Mouse (Mus musculus): ENCODE results near the gene Armc2. TPM values are rescaled to one million over a fixed set of nuclear protein-coding genes. Genes with fewer than 3 reads are reported as not detected.

Gene Armc2
- polyA plus RNA-seq, 1 experiment from 2014 or later: 7.1 TPM

GRCm38 (mm10) chr10:42005259-42005658 is 13.0 kb downstream of the Armc2 start:
- no peak overlapping the region for H3K4me3 ChIP-seq
- no peaks in the 10 kb centered on the region for H3K9me3 ChIP-seq
- no peak overlapping the region for H3K27ac ChIP-seq
- ATAC-seq (ENCODE audit: low FRiP score): no peak
- 82% methylated on average over 3 of the region's 3 CpGs for WGBS
- H3K36me3 ChIP-seq: no peaks in the 10 kb centered on the region; the same call in 1 of the 2 replicates
- no peaks in the 10 kb centered on the region for H3K4me1 ChIP-seq (replicated peaks)
- H3K9ac ChIP-seq: no peak overlapping the region
- H3K4me2 ChIP-seq: no peak overlapping the region
- H3K27me3 ChIP-seq: no peaks in the 10 kb centered on the region

- H3K27ac ChIP-seq: no peak overlapping the region
- WGBS: 75% methylated on average over 7 of the region's 7 CpGs
- no peak overlapping the region for H3K4me3 ChIP-seq
- no peaks in the 10 kb centered on the region for H3K27me3 ChIP-seq
- no peak overlapping the region for H3K9ac ChIP-seq
- no peaks in the 10 kb centered on the region for H3K4me1 ChIP-seq (replicated peaks)
- no peaks in the 10 kb centered on the region for H3K9me3 ChIP-seq
- H3K36me3 ChIP-seq: no peaks in the 10 kb centered on the region; the same call in 1 of the 2 replicates
- no peak overlapping the region for H3K4me2 ChIP-seq
- no peak for ATAC-seq (ENCODE audit: low FRiP score)
These were observed 13.6 kb downstream of the Armc2 start for GRCm38 (mm10) chr10:42004690-42005089.

- no peak overlapping the region for H3K4me3 ChIP-seq
- no peak overlapping the region for H3K27ac ChIP-seq
- no peaks in the 10 kb centered on the region; the same call in 1 of the 2 replicates for H3K36me3 ChIP-seq
- H3K9ac ChIP-seq: no peak overlapping the region
- no peak overlapping the region for H3K4me2 ChIP-seq
- H3K27me3 ChIP-seq: no peaks in the 10 kb centered on the region
- no peaks in the 10 kb centered on the region for H3K9me3 ChIP-seq
- 85% methylated on average over 1 of the region's 1 CpGs for WGBS
- no peak for ATAC-seq (ENCODE audit: low FRiP score)
- H3K4me1 ChIP-seq (replicated peaks): no peaks in the 10 kb centered on the region
These were observed 14.2 kb downstream of the Armc2 start for GRCm38 (mm10) chr10:42004056-42004455.

GRCm38 (mm10) chr10:42003576-42003975 is 14.7 kb downstream of the Armc2 start:
- Histone ChIP-seq H3K4me1 (replicated peaks) (no peaks in the 10 kb centered on the region), H3K36me3 (no peaks in the 10 kb centered on the region; the same call in 1 of the 2 replicates), H3K9me3 (no peaks in the 10 kb centered on the region), H3K27ac (no peak overlapping the region), H3K4me3 (no peak overlapping the region), H3K27me3 (no peaks in the 10 kb centered on the region), H3K4me2 (no peak overlapping the region), H3K9ac (no peak overlapping the region)
- no peak for ATAC-seq (ENCODE audit: low FRiP score)
- WGBS: 77% methylated on average over 1 of the region's 1 CpGs

- H3K4me3 ChIP-seq: no peak overlapping the region
- 78% methylated on average over 7 of the region's 7 CpGs for WGBS
- no peaks in the 10 kb centered on the region for H3K4me1 ChIP-seq (replicated peaks)
- no peak overlapping the region for H3K27ac ChIP-seq
- no peaks in the 10 kb centered on the region for H3K9me3 ChIP-seq
- H3K27me3 ChIP-seq: no peaks in the 10 kb centered on the region
- no peak overlapping the region for H3K9ac ChIP-seq
- no peaks in the 10 kb centered on the region; the same call in 1 of the 2 replicates for H3K36me3 ChIP-seq
- ATAC-seq (ENCODE audit: low FRiP score): no peak
- H3K4me2 ChIP-seq: no peak overlapping the region
These were observed 15.8 kb downstream of the Armc2 start for GRCm38 (mm10) chr10:42002436-42002835.

GRCm38 (mm10) chr10:42001260-42001659 is 17.0 kb downstream of the Armc2 start:
- no peaks in the 10 kb centered on the region for H3K36me3 ChIP-seq
- ATAC-seq (ENCODE audit: low FRiP score): no peak
- H3K27ac ChIP-seq: no peak overlapping the region
- H3K4me3 ChIP-seq: no peak overlapping the region
- 93% methylated on average over 3 of the region's 3 CpGs for WGBS
- peaks cover 2% of the 10 kb centered on the region; the same call in 1 of the 2 replicates for H3K4me1 ChIP-seq (replicated peaks)
- no peaks in the 10 kb centered on the region for H3K9me3 ChIP-seq
- no peaks in the 10 kb centered on the region for H3K27me3 ChIP-seq
- no peak overlapping the region for H3K9ac ChIP-seq
- H3K4me2 ChIP-seq: no peak overlapping the region

GRCm38 (mm10) chr10:41997691-41998178 is 20.5 kb downstream of the Armc2 start:
- no peak for ATAC-seq (ENCODE audit: low FRiP score)
- Histone ChIP-seq H3K4me3 (no peak overlapping the region), H3K4me1 (replicated peaks) (peaks cover 3% of the 10 kb centered on the region; the same call in 1 of the 2 replicates), H3K27ac (no peak overlapping the region), H3K27me3 (0 out of 2 replicates have a peak, but pooled peaks cover 3% of the 10 kb centered on the region), H3K9me3 (no peaks in the 10 kb centered on the region), H3K4me2 (no peak overlapping the region), H3K9ac (no peak overlapping the region), H3K36me3 (no peaks in the 10 kb centered on the region)
- WGBS: 60% methylated on average over 1 of the region's 1 CpGs

GRCm38 (mm10) chr10:41996157-41996556 is 22.1 kb downstream of the Armc2 start:
- H3K9ac ChIP-seq: no peak overlapping the region
- H3K4me2 ChIP-seq: no peak overlapping the region
- peaks cover 6% of the 10 kb centered on the region; the same call in 1 of the 2 replicates for H3K4me1 ChIP-seq (replicated peaks)
- no peak for ATAC-seq (ENCODE audit: low FRiP score)
- H3K4me3 ChIP-seq: no peak overlapping the region
- H3K27me3 ChIP-seq: 0 out of 2 replicates have a peak, but pooled peaks cover 9% of the 10 kb centered on the region
- no peaks in the 10 kb centered on the region for H3K36me3 ChIP-seq
- WGBS: 70% methylated on average over 8 of the region's 8 CpGs
- no peaks in the 10 kb centered on the region for H3K9me3 ChIP-seq
- no peak overlapping the region for H3K27ac ChIP-seq

GRCm38 (mm10) chr10:41995051-41995450 is 23.2 kb downstream of the Armc2 start:
- 58% methylated on average over 2 of the region's 2 CpGs for WGBS
- H3K4me3 ChIP-seq: no peak overlapping the region
- H3K4me2 ChIP-seq: no peak overlapping the region
- H3K36me3 ChIP-seq: no peaks in the 10 kb centered on the region
- H3K9me3 ChIP-seq: no peaks in the 10 kb centered on the region
- peaks cover 9% of the 10 kb centered on the region; the same call in 1 of the 2 replicates for H3K4me1 ChIP-seq (replicated peaks)
- 0 out of 2 replicates have a peak, but pooled peaks cover 15% of the 10 kb centered on the region for H3K27me3 ChIP-seq
- no peak overlapping the region for H3K9ac ChIP-seq
- no peak overlapping the region for H3K27ac ChIP-seq
- no peak for ATAC-seq (ENCODE audit: low FRiP score)

- ATAC-seq (ENCODE audit: low FRiP score): no peak
These were observed 23.7 kb downstream of the Armc2 start for GRCm38 (mm10) chr10:41994578-41994977.

GRCm38 (mm10) chr10:41992059-41992440 is 26.2 kb downstream of the Armc2 start:
- ATAC-seq (ENCODE audit: low FRiP score): no peak
- Histone ChIP-seq H3K27me3 (0 out of 2 replicates have a peak, but pooled peaks cover 17% of the 10 kb centered on the region), H3K4me2 (no peak overlapping the region), H3K4me3 (no peak overlapping the region), H3K36me3 (no peaks in the 10 kb centered on the region), H3K27ac (no peak overlapping the region), H3K4me1 (replicated peaks) (peaks cover 9% of the 10 kb centered on the region; the same call in 1 of the 2 replicates), H3K9ac (no peak overlapping the region), H3K9me3 (no peaks in the 10 kb centered on the region)
- 67% methylated on average over 5 of the region's 5 CpGs for WGBS

More at GRCm38 (mm10) chr10:41994578-41994977, 23.7 kb downstream of the Armc2 start:
- no peaks in the 10 kb centered on the region for H3K9me3 ChIP-seq
- 0 out of 2 replicates have a peak, but pooled peaks cover 15% of the 10 kb centered on the region for H3K27me3 ChIP-seq
- H3K9ac ChIP-seq: no peak overlapping the region
- H3K4me3 ChIP-seq: no peak overlapping the region
- no peak overlapping the region for H3K27ac ChIP-seq
- peaks cover 9% of the 10 kb centered on the region; the same call in 1 of the 2 replicates for H3K4me1 ChIP-seq (replicated peaks)
- H3K36me3 ChIP-seq: no peaks in the 10 kb centered on the region
- no peak overlapping the region for H3K4me2 ChIP-seq
- WGBS: 59% methylated on average over 4 of the region's 4 CpGs

GRCm38 (mm10) chr10:41991364-41992058 is 26.7 kb downstream of the Armc2 start:
- Histone ChIP-seq H3K4me3 (no peak overlapping the region), H3K4me1 (replicated peaks) (peaks cover 9% of the 10 kb centered on the region; the same call in 1 of the 2 replicates), H3K36me3 (no peaks in the 10 kb centered on the region), H3K27ac (no peak overlapping the region), H3K9me3 (no peaks in the 10 kb centered on the region), H3K27me3 (0 out of 2 replicates have a peak, but pooled peaks cover 17% of the 10 kb centered on the region), H3K9ac (no peak overlapping the region), H3K4me2 (no peak overlapping the region)
- no peak for ATAC-seq (ENCODE audit: low FRiP score)
- 16% methylated on average over 14 of the region's 14 CpGs for WGBS
